Comparison of ENCODE assay signal across 7 mouse cellular contexts in genomic region chr15:27937861-27938833, GRCm38 (mm10).
DNase-seq lines count a peak whose midpoint lies in the region; ATAC-seq and TF ChIP-seq lines count a peak whose summit lies in the region.

No protein-coding gene starts in this region.

- peak overlapping the region; percentile 13; the same call in 1 of the 2 replicates for H3K9ac ChIP-seq in lung, embryonic 16.5 days (ENCODE audit: low read length)
- H3K9ac ChIP-seq in forebrain, embryonic 14.5 days (ENCODE audit: low read length): peak overlapping the region; percentile 71
- no peak overlapping the region for H3K9ac ChIP-seq in limb, embryonic 15.5 days
- no peak overlapping the region for H3K9ac ChIP-seq in stomach, embryonic 15.5 days

- H3K4me2 ChIP-seq in lung, embryonic 16.5 days (ENCODE audit: low read depth, low read length): peak overlapping the region; percentile 55
- peak overlapping the region; percentile 72 for H3K4me2 ChIP-seq in forebrain, embryonic 14.5 days (ENCODE audit: low read length)
- H3K4me2 ChIP-seq in limb, embryonic 15.5 days: peak overlapping the region; percentile 31
- H3K4me2 ChIP-seq in stomach, embryonic 15.5 days: peak overlapping the region; percentile 45

- peak overlapping the region; percentile 29 for H3K4me3 ChIP-seq in lung, embryonic 16.5 days (ENCODE audit: low read length)
- H3K4me3 ChIP-seq in lung, adult 2 months (replicated peaks; ENCODE audit: extremely low read depth, low read depth, low read length): no peak overlapping the region
- peak overlapping the region; percentile 29 for H3K4me3 ChIP-seq in forebrain, embryonic 14.5 days (ENCODE audit: low read depth, low read length)
- H3K4me3 ChIP-seq in limb, embryonic 15.5 days: peak overlapping the region; percentile 10
- H3K4me3 ChIP-seq in stomach, embryonic 15.5 days (replicated peaks): peak overlapping the region; percentile 16; the same call in 1 of the 2 replicates

- no peak overlapping the region for H3K27ac ChIP-seq in lung, embryonic 16.5 days (ENCODE audit: low read length)
- peak overlapping the region; percentile 94 for H3K27ac ChIP-seq in forebrain, embryonic 14.5 days (ENCODE audit: low read depth, low read length)
- no peak overlapping the region for H3K27ac ChIP-seq in limb, embryonic 15.5 days
- no peak overlapping the region for H3K27ac ChIP-seq in stomach, embryonic 15.5 days

- no peak for TF ChIP-seq CTCF in lung, adult 2 months (IDR thresholded peaks at IDR 0.05; ENCODE audit: insufficient read depth, low read length)

- H3K36me3 ChIP-seq in lung, embryonic 16.5 days (ENCODE audit: control insufficient read depth, insufficient read depth, low read length): no peaks in the 10 kb centered on the region
- no peaks in the 10 kb centered on the region for H3K36me3 ChIP-seq in forebrain, embryonic 14.5 days (ENCODE audit: control insufficient read depth, insufficient read depth, low read length)
- H3K36me3 ChIP-seq in limb, embryonic 15.5 days: no peaks in the 10 kb centered on the region
- no peaks in the 10 kb centered on the region for H3K36me3 ChIP-seq in stomach, embryonic 15.5 days

- H3K4me1 ChIP-seq in lung, embryonic 16.5 days (replicated peaks; ENCODE audit: control insufficient read depth, insufficient read depth, low read length): peaks cover 42% of the 10 kb centered on the region
- peaks cover 21% of the 10 kb centered on the region for H3K4me1 ChIP-seq in lung, adult 2 months (ENCODE audit: control insufficient read depth, insufficient read depth, low read length)
- H3K4me1 ChIP-seq in forebrain, embryonic 14.5 days (ENCODE audit: control insufficient read depth, insufficient read depth, low read length): peaks cover 64% of the 10 kb centered on the region
- peaks cover 42% of the 10 kb centered on the region for H3K4me1 ChIP-seq in limb, embryonic 15.5 days
- peaks cover 31% of the 10 kb centered on the region for H3K4me1 ChIP-seq in stomach, embryonic 15.5 days

- 19% methylated on average over 24 of the region's 24 CpGs for WGBS in lung, embryonic 16.5 days
- 41% methylated on average over 24 of the region's 24 CpGs for WGBS in lung, adult 2 months
- 6% methylated on average over 24 of the region's 24 CpGs for whole genome bisulfite sequencing in forebrain, embryonic 14.5 days
- 30% methylated on average over 24 of the region's 24 CpGs for WGBS in limb, embryonic 15.5 days
- 23% methylated on average over 24 of the region's 24 CpGs for whole genome bisulfite sequencing in stomach, embryonic 15.5 days

- no peaks in the 10 kb centered on the region for H3K9me3 ChIP-seq in lung, embryonic 16.5 days (ENCODE audit: control insufficient read depth, low read length)
- no peaks in the 10 kb centered on the region for H3K9me3 ChIP-seq in forebrain, embryonic 14.5 days (replicated peaks; ENCODE audit: control insufficient read depth, low read length)
- no peaks in the 10 kb centered on the region for H3K9me3 ChIP-seq in limb, embryonic 15.5 days
- no peaks in the 10 kb centered on the region for H3K9me3 ChIP-seq in stomach, embryonic 15.5 days

- DNase-seq in lung, adult 2 months: no peak
- DNase-seq in forebrain, embryonic 14.5 days (ENCODE audit: low spot score): peak; percentile 38
- no peak for DNase-seq in retina, embryonic 14.5 days (ENCODE audit: low spot score)

- no peak for TF ChIP-seq POLR2A in lung, adult 2 months (IDR thresholded peaks at IDR 0.05; ENCODE audit: borderline replicate concordance, extremely low read depth, low read depth, low read length)

- ATAC-seq in lung, embryonic 16.5 days (ENCODE audit: low read depth): peak; percentile 50; the same call in 1 of the 2 replicates
- peak; percentile 76 for ATAC-seq in forebrain, embryonic 14.5 days
- ATAC-seq in limb, embryonic 15.5 days (ENCODE audit: insufficient number of reproducible peaks, low FRiP score, low TSS enrichment, low read depth): no peak
- peak; percentile 53; the same call in 1 of the 2 replicates for ATAC-seq in stomach, embryonic 15.5 days (ENCODE audit: insufficient read depth, low FRiP score, low read depth)
- no peak for ATAC-seq in erythroblast, adult 5-6 weeks (replicated peaks; ENCODE audit: low FRiP score, poor library complexity, severe bottlenecking)

- no peaks in the 10 kb centered on the region for H3K27me3 ChIP-seq in lung, embryonic 16.5 days (ENCODE audit: control insufficient read depth, insufficient read depth, low read depth, low read length)
- H3K27me3 ChIP-seq in forebrain, embryonic 14.5 days (replicated peaks; ENCODE audit: control insufficient read depth, insufficient read depth, low read length): no peaks in the 10 kb centered on the region
- H3K27me3 ChIP-seq in limb, embryonic 15.5 days: no peaks in the 10 kb centered on the region
- H3K27me3 ChIP-seq in stomach, embryonic 15.5 days (replicated peaks): no peaks in the 10 kb centered on the region

Comparison
In these comparisons a context has a peak if more than half of its experiments do, and no peak if none do; other contexts are left out.
1. ATAC-seq: peak in lung, embryonic 16.5 days (single experiment), forebrain, embryonic 14.5 days (single experiment) and stomach, embryonic 15.5 days (single experiment); none in limb, embryonic 15.5 days (single experiment) and erythroblast, adult 5-6 weeks (single experiment).
2. H3K9ac ChIP-seq: peak in lung, embryonic 16.5 days (single experiment) and forebrain, embryonic 14.5 days (single experiment); none in limb, embryonic 15.5 days (single experiment) and stomach, embryonic 15.5 days (single experiment).
3. Peak in every context shown above with its lines, with median percentiles within 50 percentile points of each other: H3K4me2 ChIP-seq.